Mouse (Mus musculus) urinary bladder, adult 18-20 months (tissue): ENCODE measurements at regions not wholly inside any gene's neighbourhood (a gene's known extent, or its start where the extent isn't known, plus 50 kb on each side); places are given as distances from the start of the nearest gene placed in this dataset.

Source experiments
- DNase-seq, 2 experiments: peaks; one replicate each; pipeline ENCODE4 v3.0.0; 2022; ENCODE audit warnings: low spot score in 2 of 2, mixed read lengths in 2 of 2

DNA sequence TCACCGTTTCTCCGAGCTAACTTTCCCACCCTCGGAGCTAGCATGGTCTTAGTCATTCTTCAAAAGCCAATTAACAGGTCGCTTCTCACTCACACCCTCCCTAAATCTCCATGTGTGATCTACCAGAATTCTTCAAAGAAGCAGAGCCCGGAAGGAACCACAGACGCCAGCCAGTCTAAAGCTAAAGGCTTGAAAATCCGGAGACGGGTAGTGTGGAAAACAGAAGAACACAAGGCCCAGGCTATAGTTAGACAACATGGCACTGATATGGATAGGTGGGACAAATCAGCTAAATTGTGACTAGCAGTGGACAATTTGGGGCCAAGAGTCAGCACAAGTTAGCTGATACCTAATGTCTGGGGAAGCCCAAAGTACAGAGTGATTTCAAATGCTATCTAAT lies 387.0 kb upstream of the Trpc7 start:
- no peak for DNase-seq

DNA sequence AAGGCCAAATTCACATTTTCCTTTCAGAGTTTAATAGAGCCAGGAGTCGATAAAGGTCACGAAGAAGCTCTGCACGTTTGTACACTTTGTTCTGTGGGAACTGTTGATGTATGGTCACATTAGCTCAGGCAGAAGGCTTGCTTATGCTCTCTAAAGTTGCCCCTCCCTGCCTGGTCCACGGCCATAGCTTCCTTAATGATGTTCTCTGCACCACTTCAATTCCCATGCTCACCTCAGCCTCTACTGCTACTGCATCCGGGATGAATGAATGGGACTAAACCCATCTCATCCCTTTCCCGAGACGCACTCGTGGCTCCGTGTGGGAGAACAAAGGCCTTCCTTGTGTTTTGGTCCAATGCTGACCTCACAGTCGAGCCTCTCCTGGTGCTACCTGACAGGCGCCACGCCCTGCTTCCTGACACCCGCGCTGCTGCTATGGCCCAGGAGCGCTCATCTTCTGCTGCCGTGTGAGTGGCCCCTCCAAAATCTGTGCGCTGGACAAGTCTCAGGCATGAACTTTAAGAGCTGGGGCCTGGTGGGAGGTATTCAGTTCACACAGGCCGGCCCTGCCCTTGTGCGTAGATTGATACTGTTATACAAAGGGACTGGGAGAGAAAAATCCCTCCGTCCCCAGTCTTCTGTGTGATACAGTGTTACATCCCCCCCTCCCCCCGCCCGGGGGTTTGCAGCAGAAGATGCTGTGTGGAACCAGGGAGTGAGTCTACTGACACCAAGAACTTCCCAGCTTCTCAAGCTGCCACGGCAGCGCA lies 386.3 kb upstream of the Trpc7 start:
- DNase-seq = no peak

DNA sequence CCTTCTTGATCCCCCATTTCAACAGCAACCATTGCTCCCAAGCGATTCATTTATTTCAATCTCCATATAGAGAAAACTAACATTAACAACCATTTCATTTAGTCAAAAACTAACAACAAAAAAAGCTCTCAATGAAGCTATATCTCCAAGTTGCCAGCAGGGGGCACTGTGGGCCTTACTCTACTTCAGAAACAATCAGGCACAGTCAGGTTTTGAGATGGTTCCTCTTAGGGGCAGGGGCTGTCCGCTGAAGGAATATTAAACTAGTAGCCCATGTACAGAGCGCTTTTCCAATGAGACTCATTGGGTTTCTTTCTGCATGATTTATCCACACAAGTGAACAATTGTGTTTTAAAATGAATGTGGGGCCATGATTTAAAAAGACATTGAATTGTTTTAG lies 385.7 kb upstream of the Trpc7 start:
- no peak for DNase-seq

DNA sequence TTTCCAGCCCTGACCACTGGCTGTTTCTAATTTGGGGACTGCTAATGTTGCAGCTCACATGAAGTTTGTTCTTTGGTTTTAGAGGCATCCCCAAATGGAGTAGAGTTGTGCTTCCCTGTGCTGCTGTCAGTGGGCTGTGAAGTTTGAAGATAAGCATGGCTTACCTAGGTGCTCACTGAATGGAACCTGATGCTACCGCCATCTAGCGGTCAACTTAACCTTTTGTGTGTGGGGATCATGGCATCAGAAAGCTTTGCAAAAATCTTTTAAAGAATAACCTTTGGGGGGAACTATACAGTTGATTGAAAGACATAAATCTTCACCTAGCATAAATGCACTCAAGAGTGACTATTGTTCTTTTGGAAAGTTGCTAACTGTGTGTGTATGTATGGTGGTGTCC lies 382.8 kb upstream of the Trpc7 start:
- DNase-seq = no peak

DNA sequence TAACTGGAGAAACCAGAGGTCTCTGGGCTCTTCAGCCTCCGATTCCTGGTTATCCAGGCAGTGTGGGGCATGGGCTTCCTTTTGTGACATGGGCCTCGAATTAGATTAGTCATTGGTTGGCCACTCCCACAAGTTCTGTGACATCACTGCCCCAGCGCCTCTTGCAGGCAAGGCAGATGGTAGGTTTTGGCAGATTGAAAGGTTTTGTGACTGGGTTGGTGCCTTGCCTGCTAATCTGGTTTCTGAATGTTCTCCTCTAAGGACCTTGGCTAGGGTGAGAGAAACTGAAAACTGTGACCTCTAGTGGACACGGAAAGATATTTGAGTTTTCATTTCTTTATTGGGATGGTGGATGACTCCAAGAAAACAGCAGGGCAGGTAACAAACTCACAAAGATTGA lies 381.3 kb upstream of the Trpc7 start:
- no peak for DNase-seq

DNA sequence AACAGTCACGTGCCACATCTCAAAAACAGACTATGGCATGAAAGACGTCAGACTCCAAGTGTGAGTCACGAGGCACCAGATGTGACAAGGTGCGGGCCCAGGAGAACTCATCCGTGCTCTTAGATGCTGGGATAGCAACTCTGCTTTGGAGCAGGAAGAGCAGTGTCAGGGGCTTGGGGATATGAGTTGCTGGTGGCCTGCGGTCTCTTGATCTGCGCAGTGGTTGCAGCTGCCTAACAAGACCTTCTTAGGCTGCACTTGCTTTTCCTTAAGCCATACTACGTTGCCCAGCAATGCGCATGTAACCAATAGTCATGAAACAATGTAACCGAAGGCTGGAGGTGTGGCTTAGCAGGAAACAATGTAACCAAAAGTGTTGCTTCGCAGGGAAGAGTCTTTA lies 380.1 kb upstream of the Trpc7 start:
- DNase-seq = no peak

DNA sequence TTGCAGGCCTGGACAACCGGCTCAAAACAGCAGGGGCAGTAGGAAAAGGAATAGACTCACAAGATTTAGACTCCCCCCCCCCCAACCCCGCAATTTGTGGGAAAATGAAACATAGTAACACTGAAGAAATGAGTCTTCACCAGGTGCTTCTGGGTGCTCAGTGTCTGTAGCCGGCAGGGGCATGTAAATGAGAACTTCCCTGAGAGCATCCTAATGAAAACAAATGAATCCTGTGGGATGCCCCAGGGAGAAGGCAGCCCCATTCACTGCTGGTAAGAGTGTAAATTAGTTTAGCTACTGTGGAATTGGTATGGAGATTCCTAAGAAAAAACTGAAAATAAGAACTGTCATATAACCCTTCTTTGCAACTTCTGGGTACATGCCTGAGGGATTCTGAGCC lies 377.8 kb upstream of the Trpc7 start:
- DNase-seq = no peak

DNA sequence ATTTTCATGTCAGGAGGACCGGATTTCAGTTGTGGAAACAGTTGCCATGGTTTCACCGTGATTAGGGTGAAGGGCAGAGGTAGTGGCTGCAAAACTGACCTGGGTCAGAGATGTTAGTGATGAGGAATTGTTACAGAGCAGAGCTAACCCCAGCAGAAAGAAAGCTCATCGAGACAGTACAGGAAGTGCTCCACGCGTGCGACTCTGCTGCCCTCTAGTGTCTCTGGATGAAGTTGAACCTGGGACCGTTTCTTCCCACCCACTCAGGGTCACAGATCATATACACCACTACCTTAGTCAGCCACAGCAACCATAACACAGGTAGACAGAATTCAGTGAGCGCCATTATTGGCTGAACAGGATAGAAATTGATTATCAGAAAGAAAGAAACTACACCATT lies 373.8 kb upstream of the Trpc7 start:
- peak in 1 of 2 experiments; percentile 5 for DNase-seq

DNA sequence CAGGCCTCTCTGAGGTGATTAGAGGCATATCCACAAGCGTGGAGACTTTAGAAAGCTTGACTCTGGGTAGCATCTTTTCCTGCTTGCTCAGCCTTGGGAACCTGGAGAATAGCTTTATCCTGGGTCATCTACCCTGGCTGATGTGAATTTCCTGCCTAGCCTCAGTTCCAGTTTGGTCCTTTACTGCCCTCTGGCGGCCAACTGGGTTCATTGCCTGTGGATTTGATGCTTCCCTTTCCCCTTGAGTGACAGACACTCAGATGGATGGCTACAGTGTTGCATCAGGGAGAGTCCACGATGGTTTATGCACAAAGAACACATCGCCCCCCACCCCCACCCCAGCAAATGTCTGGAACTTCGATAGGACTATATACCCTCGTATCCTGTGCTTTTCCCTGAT lies 364.1 kb upstream of the Trpc7 start:
- DNase-seq = peak; percentile 43 to 45

DNA sequence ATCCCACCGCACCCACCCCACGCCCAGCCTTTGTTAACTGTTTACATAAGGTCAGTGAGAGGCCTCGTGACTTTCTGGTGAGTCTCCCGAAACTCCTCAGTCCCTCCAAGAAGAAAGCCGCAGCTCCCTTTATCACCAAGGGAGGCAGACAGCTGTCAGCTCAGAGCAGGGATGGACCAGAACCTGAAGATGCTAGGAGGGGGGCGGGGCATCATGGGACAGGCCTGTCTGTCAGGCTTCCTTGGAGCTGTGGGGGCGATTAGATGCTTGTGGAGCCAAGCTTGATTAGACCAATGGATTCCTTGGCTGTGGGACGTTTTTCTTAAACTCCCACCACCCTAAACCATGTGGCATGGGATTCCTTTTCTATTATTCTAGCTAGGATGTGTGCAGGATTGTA lies 363.7 kb upstream of the Trpc7 start:
- DNase-seq = no peak

DNA sequence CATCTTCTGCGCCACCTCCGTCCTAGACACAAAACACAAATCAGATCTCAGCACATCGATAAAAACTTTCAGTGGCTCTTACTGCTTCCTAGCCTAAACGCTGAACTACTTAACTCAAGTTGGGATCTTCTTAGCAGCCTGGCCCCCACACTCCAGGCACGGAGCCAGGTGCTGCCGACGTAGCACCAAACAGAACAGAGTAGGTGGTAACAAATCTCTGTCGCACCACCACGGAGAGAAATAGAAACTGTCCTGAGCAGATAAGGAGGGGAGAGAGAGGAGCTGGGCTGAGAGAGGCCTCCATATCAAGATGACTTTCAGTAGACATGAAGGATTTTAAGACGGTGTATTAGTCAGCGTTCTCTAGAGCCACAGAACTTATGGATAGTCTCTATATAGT lies 360.1 kb upstream of the Trpc7 start:
- no peak for DNase-seq

DNA sequence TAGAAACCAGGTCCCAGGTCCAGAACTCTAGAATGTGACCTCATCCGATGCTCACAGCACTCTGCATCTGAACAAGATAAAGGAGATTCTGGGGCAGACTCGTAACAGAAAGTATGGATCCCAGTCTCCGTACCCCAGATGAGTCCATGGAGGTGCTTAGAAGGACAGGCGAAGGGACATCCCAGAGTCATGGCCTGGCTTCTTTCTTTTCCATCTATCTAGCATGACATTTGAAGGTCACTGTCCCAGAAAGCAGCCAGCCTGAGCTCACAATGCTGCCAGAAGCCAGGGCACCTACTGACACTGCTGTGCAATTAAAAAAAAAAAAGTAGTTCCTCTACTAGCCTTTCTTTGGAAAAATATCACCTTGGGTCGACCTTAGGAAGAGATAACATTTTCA lies 354.1 kb upstream of the Trpc7 start:
- DNase-seq = no peak

DNA sequence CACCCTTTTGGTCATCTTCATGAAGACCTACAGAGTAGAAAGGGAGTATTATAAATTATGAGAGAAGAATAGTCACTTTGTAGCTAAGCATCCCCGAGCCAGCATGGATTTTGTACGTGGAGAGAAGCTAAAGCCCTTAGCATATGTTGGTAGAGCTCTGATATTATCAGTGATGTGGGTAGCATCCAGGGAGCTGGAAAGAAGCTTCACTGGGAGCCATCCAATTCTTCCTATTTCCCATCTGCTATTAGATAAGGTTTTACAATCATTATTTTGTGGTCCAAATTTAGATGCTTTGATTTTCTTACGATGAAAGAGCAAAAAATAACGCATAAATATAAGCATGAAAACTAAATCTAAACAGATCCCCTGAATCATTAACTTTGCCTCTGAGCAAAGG lies 353.6 kb upstream of the Trpc7 start:
- DNase-seq = no peak

DNA sequence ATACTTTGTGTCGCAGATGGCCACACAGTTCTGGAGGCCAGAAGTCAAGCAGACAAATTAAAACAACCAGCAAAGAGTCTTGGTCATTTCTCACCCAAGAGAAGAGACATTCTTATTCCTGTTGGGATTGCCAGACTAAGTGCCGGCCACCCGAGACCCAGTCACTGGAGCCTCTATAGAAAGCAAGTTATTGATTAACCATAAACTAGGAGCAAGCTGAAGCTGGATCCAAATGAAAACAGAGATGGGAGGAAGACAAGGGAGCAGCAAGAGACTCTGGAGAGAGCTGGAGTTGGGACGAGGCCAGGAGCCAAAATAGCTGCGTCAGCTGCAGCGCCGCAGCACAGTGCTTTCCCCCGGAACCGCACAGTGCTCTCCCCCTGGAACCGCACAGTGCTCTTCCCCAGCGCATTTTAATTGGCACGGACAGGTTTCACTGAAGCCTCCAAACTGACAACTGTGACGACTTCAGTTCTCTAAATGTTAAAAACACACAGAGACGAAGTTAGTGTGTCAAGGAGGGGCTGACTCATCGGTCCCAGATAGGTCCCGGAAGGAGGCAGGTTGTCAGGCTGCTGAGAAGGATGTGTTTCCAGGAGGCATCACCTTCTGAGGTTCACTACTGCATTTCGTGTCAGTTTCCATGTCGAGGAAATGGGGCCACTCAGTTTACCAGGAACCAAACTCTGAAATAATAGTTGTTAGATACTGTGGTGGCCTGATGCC lies 350.6 kb upstream of the Trpc7 start:
- no peak for DNase-seq

DNA sequence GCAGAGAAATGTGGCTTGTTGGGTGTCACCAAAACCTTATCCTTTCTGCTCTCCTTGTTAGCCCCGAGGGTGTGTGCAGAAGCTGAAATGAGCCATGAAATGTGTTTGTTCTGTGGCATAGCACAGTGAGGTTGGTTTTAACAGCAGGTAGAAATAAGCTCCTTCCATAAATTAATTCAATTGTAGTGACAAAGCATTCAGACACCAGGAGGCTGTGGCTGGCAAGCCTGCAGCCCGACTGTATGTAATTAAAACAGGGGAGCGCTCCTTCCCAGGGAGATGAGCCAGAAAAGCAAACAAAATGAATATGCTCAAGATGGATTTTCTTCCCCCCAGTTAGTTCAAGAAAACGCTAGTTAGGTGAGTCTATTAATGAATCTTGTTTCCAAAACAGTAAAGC lies 341.1 kb upstream of the Trpc7 start:
- DNase-seq = no peak

DNA sequence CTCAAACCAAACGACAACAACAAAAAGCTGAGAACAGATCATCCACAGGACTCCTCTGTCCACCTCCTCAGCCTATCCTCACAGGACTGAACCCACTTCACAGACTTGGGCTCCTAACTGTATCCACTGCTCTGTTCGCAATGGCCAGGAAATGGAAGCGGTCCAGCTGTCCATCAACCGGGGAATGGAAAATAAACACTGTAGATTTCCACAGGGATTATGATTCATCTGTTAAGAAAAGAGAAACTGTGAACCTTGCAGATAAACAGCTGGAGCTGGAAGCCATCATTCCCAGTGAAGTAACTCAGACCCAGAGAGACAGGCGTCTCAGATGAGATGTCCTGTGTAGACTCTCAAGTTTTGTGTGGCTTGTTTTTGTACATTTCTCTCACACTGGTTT lies 340.4 kb upstream of the Trpc7 start:
- DNase-seq = no peak

DNA sequence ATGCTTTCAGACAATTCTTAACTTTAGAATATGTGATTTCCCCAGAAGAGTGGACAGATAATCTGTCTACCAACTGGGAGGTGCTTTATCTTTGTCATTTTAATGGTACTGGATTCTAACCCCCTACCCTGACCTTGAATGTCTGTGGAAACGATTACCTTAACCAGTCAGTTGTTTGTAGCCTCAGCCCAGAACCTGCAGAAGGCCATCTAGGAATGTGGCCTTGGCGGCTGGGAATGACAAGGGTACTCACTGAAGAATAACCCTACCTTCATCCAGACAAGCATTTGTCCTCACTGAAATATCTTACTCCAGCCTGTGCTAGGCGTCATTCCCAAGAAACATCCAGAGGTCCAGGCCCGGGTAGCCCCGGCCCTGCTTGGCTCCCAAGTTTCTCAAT lies 337.1 kb upstream of the Trpc7 start:
- no peak for DNase-seq

DNA sequence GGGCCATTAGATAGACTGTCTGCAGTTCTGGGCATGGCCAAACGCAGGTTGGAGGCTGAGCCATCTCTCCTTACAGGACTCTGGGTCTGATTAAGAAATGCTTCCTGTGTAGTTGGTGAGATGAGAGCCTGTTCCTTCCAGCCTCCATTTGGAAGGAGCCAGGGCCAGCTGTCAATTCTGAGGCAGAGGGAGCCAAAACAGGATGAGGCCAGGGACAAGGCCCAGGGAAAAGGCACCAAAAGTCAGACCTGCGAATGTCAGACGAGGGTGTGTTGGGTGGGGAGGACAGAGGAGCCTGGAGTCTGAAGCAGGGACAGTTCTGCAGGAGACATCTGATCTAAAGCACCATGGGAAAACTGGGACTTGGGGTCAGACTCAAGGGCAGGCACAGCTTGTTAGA lies 335.9 kb upstream of the Trpc7 start:
- DNase-seq = no peak

DNA sequence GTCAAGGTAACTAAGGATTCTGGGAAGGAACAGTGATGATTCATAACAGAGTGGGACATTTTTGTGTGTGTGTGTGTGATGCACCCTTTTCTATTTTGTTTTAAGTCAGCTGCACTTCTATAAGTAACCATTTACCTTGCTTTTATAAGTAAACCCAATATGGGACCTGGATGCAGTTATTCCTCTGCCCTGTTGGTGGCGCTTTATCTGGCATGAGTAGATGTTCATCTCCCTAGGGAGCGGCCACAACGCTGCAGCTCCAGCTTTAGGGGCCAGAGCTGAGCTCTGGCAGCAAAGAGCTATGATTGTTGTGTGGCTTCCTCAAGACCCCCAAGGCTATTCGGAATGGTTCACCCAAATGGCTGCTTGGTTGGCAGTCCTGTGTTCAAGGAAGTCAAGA lies 334.5 kb upstream of the Trpc7 start:
- no peak for DNase-seq

DNA sequence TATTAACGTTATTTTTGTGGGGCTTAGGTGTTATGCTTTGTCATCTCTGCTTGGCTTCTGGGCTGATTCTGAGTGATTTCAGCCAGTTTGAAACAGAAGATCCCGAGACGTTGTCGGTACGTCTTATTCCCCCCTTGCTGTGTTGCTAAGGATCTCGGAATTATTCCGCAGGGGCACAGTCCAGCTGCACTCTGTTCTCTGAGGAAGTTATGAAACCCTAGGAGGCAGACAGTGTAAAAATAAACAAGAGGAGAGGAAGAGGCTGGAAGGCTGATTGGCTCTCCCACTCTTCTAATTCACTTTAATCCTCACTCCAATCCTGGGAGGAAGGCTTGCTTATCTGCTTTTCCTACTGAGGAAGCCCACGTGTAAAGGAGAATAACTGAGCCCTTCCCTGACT lies 325.3 kb upstream of the Trpc7 start:
- DNase-seq = no peak

DNA sequence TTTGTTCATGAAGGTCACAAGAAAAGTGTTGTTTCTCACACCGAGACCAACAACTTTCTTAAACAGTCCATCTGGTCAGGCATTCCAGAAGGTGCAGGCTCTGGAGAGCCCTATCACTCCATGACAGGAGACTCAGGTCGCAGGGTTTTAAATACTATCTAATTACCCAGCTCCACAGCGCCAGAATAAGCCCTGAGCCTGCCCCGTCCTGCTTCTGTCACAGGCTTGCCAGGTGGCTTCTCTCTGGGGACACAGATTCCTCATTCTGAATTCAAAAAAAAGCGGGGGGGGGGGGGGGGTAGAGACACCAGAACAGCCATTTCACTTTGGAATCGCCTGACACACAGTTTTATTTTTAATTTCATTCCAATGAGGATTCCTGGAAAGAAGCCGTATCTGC lies 320.4 kb upstream of the Trpc7 start:
- DNase-seq = no peak

DNA sequence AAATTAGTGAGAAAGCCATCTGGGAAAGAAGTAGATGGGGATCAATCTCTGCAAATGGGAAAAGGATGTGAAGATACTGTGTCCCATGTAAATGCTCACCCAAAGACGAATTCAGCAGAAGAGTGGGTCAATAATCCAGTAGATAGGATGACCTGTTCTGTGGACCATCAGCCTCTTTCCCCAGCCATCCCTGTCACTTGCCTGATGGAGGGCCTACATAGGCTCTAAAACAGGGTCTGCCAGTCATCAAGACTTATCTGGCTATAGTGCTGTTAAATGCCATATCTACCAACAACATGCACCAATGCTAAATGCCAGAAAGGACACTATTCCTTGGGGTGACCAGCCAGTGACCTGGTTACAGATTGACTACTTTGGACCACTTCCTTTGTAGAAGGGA lies 316.5 kb upstream of the Trpc7 start:
- no peak for DNase-seq

DNA sequence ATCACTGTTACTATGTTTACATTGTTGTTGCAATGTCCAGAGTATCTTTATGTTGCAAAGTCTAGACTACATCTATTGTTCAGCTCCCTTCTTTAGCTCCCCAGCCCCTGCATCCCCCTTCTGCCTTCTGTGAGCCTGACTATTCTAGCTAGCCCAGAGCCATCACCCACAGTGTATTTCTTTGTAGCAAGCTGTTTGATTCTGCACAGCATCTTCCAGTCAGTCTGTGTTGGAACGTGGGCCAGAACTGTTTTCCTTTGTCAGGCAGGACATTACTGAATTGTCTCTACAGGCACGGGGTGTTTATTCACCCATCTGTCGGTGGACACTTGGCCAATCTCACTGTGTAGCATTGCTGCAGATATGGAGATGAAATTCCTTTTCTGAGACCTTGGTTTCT lies 295.4 kb upstream of the Trpc7 start:
- no peak for DNase-seq

DNA sequence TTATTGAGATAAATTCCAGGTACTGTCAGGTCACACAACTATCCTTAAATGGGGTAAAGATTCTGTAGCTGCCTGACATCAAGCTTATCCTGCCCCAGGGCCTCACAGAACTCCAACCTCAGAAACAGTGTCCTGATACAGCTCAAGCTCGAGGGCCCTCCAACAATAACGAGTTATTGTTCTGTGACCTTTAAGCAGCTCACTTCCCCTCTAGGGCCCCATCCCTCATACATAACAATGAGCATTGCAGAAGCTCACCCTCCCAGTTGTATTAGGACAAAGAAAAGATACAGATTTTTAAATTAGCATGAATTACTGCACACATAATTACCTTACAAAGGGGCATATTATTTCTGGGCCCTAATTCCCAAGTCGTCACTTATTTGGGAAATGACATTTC lies 293.5 kb upstream of the Trpc7 start:
- no peak for DNase-seq
